Mouse (Mus musculus): ENCODE measurements around the gene Tbc1d24. TPM values are rescaled to one million over a fixed set of nuclear protein-coding genes. Genes with fewer than 3 reads are reported as not detected.
A peak's percentile ranks its signal among the peaks of the same experiment; 100 is the strongest.

Tbc1d24 gene
- polyA plus RNA-seq, 1 experiment from 2014 or later, result 6.6 TPM

DNA sequence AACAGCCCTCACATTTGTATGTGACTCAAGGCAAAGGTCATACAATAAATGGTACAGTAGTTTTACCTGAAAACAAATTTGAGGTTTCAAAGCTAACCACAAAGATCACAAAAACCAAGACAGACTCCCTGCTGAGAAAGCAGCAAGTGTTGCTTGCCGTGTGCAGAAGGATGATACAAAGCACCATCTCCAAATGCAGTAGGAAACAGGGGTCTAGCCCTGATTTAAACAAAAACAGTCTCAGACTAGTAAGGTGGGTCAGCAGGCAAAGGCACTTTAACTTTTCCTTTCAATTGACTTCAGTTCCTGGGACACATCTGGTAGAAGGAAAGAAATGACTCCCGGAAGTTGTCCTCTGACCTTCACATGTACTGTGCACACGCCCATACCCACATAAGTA lies 78.6 kb downstream of the Tbc1d24 start:
- Histone ChIP-seq H3K9me3 (replicated peaks) (no peaks in the 10 kb centered on the region), H3K27me3 (no peaks in the 10 kb centered on the region), H3K36me3 (replicated peaks) (no peaks in the 10 kb centered on the region), H3K4me1 (replicated peaks) (peaks cover 12% of the 10 kb centered on the region; the same call in 1 of the 2 replicates), H3K9ac (no peak overlapping the region), H3K4me2 (no peak overlapping the region), H3K27ac (replicated peaks) (no peak overlapping the region), H3K4me3 (replicated peaks) (no peak overlapping the region)
- 74% methylated on average over 3 of the region's 3 CpGs for WGBS (ENCODE audit: insufficient replicate concordance)
- ATAC-seq (ENCODE audit: insufficient read depth), result no peak

Small RNAs within 50 kb of the gene (microRNA-seq; reads per million reads assigned to microRNA genes)
- 2.5 reads per million, percentile 2 among the genes with 10 or more reads in this experiment for gene Mir5134
- gene Mir6965, result 0.76 reads per million

Other genes with a start within 250 kb of the Tbc1d24 start
- 0.14 TPM in 1 of 2 replicates, not detected in the other for gene Prss30, start 225.0 kb downstream of the Tbc1d24 start, polyA plus RNA-seq (2015; fragmentation: Nextera tagmentation; extraction: Ambion mirVana)
- not detected in 2 replicates for gene Prss22, start 207.5 kb downstream of the Tbc1d24 start, polyA plus RNA-seq (2015; fragmentation: Nextera tagmentation; extraction: Ambion mirVana)
- gene Prss27, start 167.4 kb downstream of the Tbc1d24 start, polyA plus RNA-seq (2015; fragmentation: Nextera tagmentation; extraction: Ambion mirVana), result not detected in 2 replicates
- 12.6 TPM in 2 replicates for gene Kctd5, start 132.1 kb downstream of the Tbc1d24 start, polyA plus RNA-seq (2015; fragmentation: Nextera tagmentation; extraction: Ambion mirVana)
- gene Pdpk1, start 54.6 kb downstream of the Tbc1d24 start, polyA plus RNA-seq (2015; fragmentation: Nextera tagmentation; extraction: Ambion mirVana), result 25.2 and 26.3 TPM in 2 replicates
- 21.4 and 23.6 TPM in 2 replicates for gene Amdhd2, start 41.8 kb downstream of the Tbc1d24 start, polyA plus RNA-seq (2015; fragmentation: Nextera tagmentation; extraction: Ambion mirVana)
- gene Atp6v0c, start 35.9 kb downstream of the Tbc1d24 start, polyA plus RNA-seq (2015; fragmentation: Nextera tagmentation; extraction: Ambion mirVana), result 362 and 405 TPM in 2 replicates
- 1.1 and 1.2 TPM in 2 replicates for gene Ntn3, start 4.0 kb upstream of the Tbc1d24 start, polyA plus RNA-seq (2015; fragmentation: Nextera tagmentation; extraction: Ambion mirVana)
- 8.2 and 9.6 TPM in 2 replicates for gene Tedc2, start 15.3 kb upstream of the Tbc1d24 start, polyA plus RNA-seq (2015; fragmentation: Nextera tagmentation; extraction: Ambion mirVana)
- 71.5 and 75.6 TPM in 2 replicates for gene Ccnf, start 45.9 kb upstream of the Tbc1d24 start, polyA plus RNA-seq (2015; fragmentation: Nextera tagmentation; extraction: Ambion mirVana)
- gene Abca17, start 145.5 kb upstream of the Tbc1d24 start, polyA plus RNA-seq (2015; fragmentation: Nextera tagmentation; extraction: Ambion mirVana), result not detected in 2 replicates
- 14.1 and 14.8 TPM in 2 replicates for gene Abca3, start 146.4 kb upstream of the Tbc1d24 start, polyA plus RNA-seq (2015; fragmentation: Nextera tagmentation; extraction: Ambion mirVana)
- gene Rnps1, start 209.0 kb upstream of the Tbc1d24 start, polyA plus RNA-seq (2015; fragmentation: Nextera tagmentation; extraction: Ambion mirVana), result 109 and 113 TPM in 2 replicates
- 81.2 and 92.2 TPM in 2 replicates for gene Eci1, start 221.1 kb upstream of the Tbc1d24 start, polyA plus RNA-seq (2015; fragmentation: Nextera tagmentation; extraction: Ambion mirVana)
- 0.39 and 0.41 TPM in 2 replicates for gene Dnase1l2, start 237.5 kb upstream of the Tbc1d24 start, polyA plus RNA-seq (2015; fragmentation: Nextera tagmentation; extraction: Ambion mirVana)

Measured in liver, embryonic 15.5 days (tissue).